Mouse (Mus musculus): ENCODE results near the gene Hacd3. TPM values are rescaled to one million over a fixed set of nuclear protein-coding genes. Genes with fewer than 3 reads are reported as not detected.

The Hacd3 gene
- polyA plus RNA-seq, 1 experiment from 2014 or later, result 46.2 TPM

DNA sequence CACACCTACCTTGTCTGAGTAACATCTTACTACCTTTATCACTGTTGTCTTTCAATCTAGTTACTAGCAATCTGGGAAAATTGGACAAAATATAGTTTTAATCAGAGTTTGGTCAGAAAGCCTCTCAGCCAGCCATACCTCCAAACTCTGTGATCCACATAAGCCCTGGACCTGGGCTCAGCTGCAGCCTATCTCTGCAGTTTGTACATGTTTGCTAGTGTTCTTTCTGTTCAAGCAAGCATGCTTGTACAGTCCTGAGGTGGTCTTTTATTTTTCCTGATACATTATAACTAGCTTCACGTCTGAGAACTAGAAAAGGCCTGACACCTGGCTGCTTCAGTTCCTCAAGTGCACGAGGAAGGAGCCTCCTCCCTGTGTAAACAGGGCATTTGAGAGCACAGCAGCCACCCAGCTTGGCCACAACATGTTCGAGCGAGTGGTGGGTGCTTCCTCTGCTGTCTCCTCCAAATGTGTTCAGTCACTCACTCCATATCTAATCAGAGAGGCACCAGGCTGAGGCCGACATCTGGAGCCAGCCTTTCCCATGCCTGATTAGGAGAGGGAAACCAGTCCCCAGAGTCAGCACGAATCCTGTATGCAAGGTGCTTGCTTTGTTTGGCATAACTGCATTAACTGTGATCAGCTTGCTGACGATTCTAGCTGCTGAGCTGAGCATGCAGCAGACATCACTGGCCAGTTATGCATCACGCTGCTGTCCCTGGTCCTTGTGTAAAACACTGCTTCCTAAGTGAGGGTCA, 36.3 kb downstream of the Hacd3 start:
- H3K36me3 ChIP-seq, result peaks cover 66% of the 10 kb centered on the region
- no peaks in the 10 kb centered on the region for H3K27me3 ChIP-seq
- H3K4me2 ChIP-seq, result no peak overlapping the region
- H3K27ac ChIP-seq, result peak overlapping the region; percentile 73
- ATAC-seq (replicated peaks; ENCODE audit: insufficient number of reproducible peaks, insufficient read depth, low FRiP score, low read depth), result no peak
- peaks cover 18% of the 10 kb centered on the region for H3K4me1 ChIP-seq (replicated peaks)
- H3K4me3 ChIP-seq, result no peak overlapping the region
- H3K9me3 ChIP-seq (replicated peaks), result no peaks in the 10 kb centered on the region
- WGBS, result 24% methylated on average over 8 of the region's 8 CpGs
- H3K9ac ChIP-seq, result no peak overlapping the region; the same call in 1 of the 2 replicates

GRCm38 (mm10) chr9:64981904-64982303, 39.6 kb downstream of the Hacd3 start:
- no peaks in the 10 kb centered on the region for H3K9me3 ChIP-seq (replicated peaks)
- H3K36me3 ChIP-seq, result peaks cover 82% of the 10 kb centered on the region
- no peak overlapping the region for H3K4me2 ChIP-seq
- H3K4me3 ChIP-seq, result no peak overlapping the region
- no peak for ATAC-seq (replicated peaks; ENCODE audit: insufficient number of reproducible peaks, insufficient read depth, low FRiP score, low read depth)
- H3K27ac ChIP-seq, result no peak overlapping the region
- H3K9ac ChIP-seq, result no peak overlapping the region
- peaks cover 13% of the 10 kb centered on the region for H3K4me1 ChIP-seq (replicated peaks)
- WGBS, result 60% methylated on average over 1 of the region's 1 CpGs
- no peaks in the 10 kb centered on the region for H3K27me3 ChIP-seq

DNA sequence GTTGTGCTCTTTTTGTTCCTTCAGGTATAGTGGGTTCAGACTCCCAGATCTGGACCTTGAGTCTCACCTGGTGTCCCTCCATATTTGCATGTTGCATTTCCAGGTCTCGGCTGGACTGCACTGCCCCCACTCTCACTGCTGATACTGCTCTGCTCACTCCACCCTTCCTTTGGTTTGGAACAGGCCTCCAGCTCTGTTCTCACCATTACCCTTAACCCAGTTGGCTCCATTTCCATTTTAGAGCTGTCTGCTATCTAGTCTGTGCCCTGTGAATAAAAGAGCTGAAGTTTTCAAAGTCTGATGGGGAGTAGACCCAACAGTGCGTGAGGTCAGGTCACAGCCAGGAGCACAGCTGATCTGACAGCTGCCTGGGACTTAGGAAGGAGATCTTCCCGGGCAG, 40.9 kb downstream of the Hacd3 start:
- Histone ChIP-seq H3K4me1 (replicated peaks) (peaks cover 6% of the 10 kb centered on the region), H3K9ac (no peak overlapping the region), H3K9me3 (replicated peaks) (no peaks in the 10 kb centered on the region), H3K4me2 (no peak overlapping the region), H3K27ac (no peak overlapping the region), H3K4me3 (no peak overlapping the region), H3K36me3 (peaks cover 85% of the 10 kb centered on the region), H3K27me3 (no peaks in the 10 kb centered on the region)
- WGBS, result 78% methylated on average over 3 of the region's 3 CpGs
- no peak for ATAC-seq (replicated peaks; ENCODE audit: insufficient number of reproducible peaks, insufficient read depth, low FRiP score, low read depth)

- H3K4me2 ChIP-seq, result peak overlapping the region; percentile 62
- 0% methylated on average over 17 of the region's 17 CpGs for WGBS
- no peaks in the 10 kb centered on the region for H3K27me3 ChIP-seq
- peak overlapping the region; percentile 85 for H3K27ac ChIP-seq
- H3K4me3 ChIP-seq, result peak overlapping the region; percentile 66
- no peaks in the 10 kb centered on the region for H3K9me3 ChIP-seq (replicated peaks)
- H3K4me1 ChIP-seq (replicated peaks), result peaks cover 12% of the 10 kb centered on the region
- H3K9ac ChIP-seq, result peak overlapping the region; percentile 84
- H3K36me3 ChIP-seq, result peaks cover 27% of the 10 kb centered on the region
- ATAC-seq (replicated peaks; ENCODE audit: insufficient number of reproducible peaks, insufficient read depth, low FRiP score, low read depth), result peak; percentile 84
Observed at GRCm38 (mm10) chr9:64960978-64961320, 60.5 kb downstream of the Hacd3 start.

- ATAC-seq (replicated peaks; ENCODE audit: insufficient number of reproducible peaks, insufficient read depth, low FRiP score, low read depth), result peak; percentile 97
- H3K4me3 ChIP-seq, result peak within 1 kb of the TSS; percentile 66
- no peaks in the 10 kb centered on the region for H3K9me3 ChIP-seq (replicated peaks)
- no peaks in the 10 kb centered on the region for H3K27me3 ChIP-seq
- peaks cover 21% of the 10 kb centered on the region; the same call in 1 of the 2 replicates for H3K36me3 ChIP-seq
- peaks cover 12% of the 10 kb centered on the region for H3K4me1 ChIP-seq (replicated peaks)
- peak within 1 kb of the TSS; percentile 62 for H3K4me2 ChIP-seq
- peak within 1 kb of the TSS; percentile 84 for H3K9ac ChIP-seq
- 4% methylated on average over 29 of the region's 29 CpGs for WGBS
- H3K27ac ChIP-seq, result peak within 1 kb of the TSS; percentile 85
Observed at GRCm38 (mm10) chr9:64960117-64960977, 61.1 kb downstream of the Hacd3 start, which contains the start of gene Ints14. Gene Ints14 (plus strand): TSS chr9:64960905.

DNA sequence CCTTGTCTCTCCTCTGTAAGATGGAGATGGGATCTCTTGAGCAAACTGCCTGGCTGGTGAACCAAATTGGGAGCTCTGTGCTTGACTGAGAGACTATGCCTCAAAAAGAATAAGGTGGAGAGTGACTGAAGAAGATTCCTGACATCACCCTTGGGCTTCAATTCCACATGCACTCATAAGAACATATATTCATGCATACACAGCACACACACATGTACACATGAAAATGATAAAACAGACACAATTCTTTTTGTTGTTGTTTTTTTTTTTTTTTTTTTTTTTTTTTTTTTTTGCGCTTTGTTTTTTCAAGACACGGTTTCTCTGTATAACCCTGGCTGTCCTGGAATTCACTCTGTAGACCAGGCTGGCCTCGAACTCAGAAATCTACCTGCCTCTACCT, 64.2 kb downstream of the Hacd3 start:
- Histone ChIP-seq H3K36me3 (no peaks in the 10 kb centered on the region), H3K9ac (no peak overlapping the region), H3K27me3 (peaks cover 11% of the 10 kb centered on the region), H3K4me2 (no peak overlapping the region), H3K27ac (no peak overlapping the region), H3K9me3 (replicated peaks) (no peaks in the 10 kb centered on the region), H3K4me1 (replicated peaks) (peaks cover 12% of the 10 kb centered on the region), H3K4me3 (no peak overlapping the region)
- 83% methylated on average over 3 of the region's 3 CpGs for WGBS
- ATAC-seq (replicated peaks; ENCODE audit: insufficient number of reproducible peaks, insufficient read depth, low FRiP score, low read depth), result no peak

DNA sequence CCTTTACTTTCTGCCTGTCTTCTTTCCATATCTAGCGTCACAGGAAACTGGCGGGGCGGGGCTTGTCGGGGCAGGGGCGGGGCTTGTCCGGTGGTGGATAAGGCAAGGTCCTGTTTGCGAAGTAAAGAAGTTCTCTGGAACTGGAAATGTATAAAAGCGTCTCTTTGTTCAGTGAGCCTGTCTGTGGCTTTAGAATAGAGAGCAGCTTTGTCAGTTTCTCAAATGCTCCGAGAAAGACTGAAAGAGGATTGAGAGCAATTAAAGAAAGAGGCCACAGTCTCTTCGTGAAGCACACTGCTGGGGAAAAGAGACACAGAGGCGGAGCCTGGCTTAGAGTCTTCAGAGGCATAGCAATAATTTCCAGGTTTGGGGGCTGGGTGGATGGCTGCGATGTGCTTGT, 65.2 kb downstream of the Hacd3 start:
- WGBS, result 24% methylated on average over 12 of the region's 12 CpGs

DNA sequence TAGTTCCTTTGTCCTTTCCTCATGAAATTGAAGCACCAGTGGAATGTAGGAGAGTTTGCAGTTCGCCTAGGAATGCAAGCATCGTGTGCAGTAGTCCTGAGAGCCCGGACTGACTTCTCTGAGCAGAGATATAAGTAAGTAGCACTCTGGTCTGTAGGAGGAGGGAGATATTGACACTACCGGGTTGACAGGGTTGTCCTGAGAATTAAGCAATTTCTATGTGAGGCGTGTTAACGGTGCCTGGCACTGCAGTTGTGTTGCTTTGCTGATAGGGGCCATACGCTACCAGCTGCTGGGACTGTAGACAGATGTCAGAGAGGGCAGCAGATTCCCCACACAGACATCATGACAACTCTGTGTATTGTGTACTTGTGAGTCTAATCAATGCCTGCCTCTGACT, 68.3 kb downstream of the Hacd3 start:
- Histone ChIP-seq H3K4me1 (replicated peaks) (no peaks in the 10 kb centered on the region), H3K27me3 (peaks cover 36% of the 10 kb centered on the region), H3K27ac (no peak overlapping the region), H3K4me3 (no peak overlapping the region), H3K4me2 (no peak overlapping the region), H3K9me3 (replicated peaks) (no peaks in the 10 kb centered on the region), H3K36me3 (no peaks in the 10 kb centered on the region), H3K9ac (no peak overlapping the region)
- 36% methylated on average over 7 of the region's 7 CpGs for WGBS
- no peak for ATAC-seq (replicated peaks; ENCODE audit: insufficient number of reproducible peaks, insufficient read depth, low FRiP score, low read depth)

More for the DNA sequence above, 65.2 kb downstream of the Hacd3 start:
- Histone ChIP-seq H3K4me1 (replicated peaks) (peaks cover 6% of the 10 kb centered on the region), H3K9me3 (replicated peaks) (no peaks in the 10 kb centered on the region), H3K4me3 (no peak overlapping the region), H3K4me2 (peak overlapping the region; percentile 34), H3K36me3 (no peaks in the 10 kb centered on the region), H3K27ac (no peak overlapping the region), H3K9ac (no peak overlapping the region), H3K27me3 (peaks cover 21% of the 10 kb centered on the region)
- no peak for ATAC-seq (replicated peaks; ENCODE audit: insufficient number of reproducible peaks, insufficient read depth, low FRiP score, low read depth)

GRCm38 (mm10) chr9:64952055-64952454, 69.4 kb downstream of the Hacd3 start:
- no peaks in the 10 kb centered on the region for H3K9me3 ChIP-seq (replicated peaks)
- no peak overlapping the region for H3K4me2 ChIP-seq
- H3K27me3 ChIP-seq, result peaks cover 45% of the 10 kb centered on the region
- 25% methylated on average over 5 of the region's 5 CpGs for WGBS
- ATAC-seq (replicated peaks; ENCODE audit: insufficient number of reproducible peaks, insufficient read depth, low FRiP score, low read depth), result no peak
- no peak overlapping the region for H3K27ac ChIP-seq
- H3K9ac ChIP-seq, result no peak overlapping the region
- H3K36me3 ChIP-seq, result no peaks in the 10 kb centered on the region
- no peaks in the 10 kb centered on the region for H3K4me1 ChIP-seq (replicated peaks)
- no peak overlapping the region for H3K4me3 ChIP-seq

DNA sequence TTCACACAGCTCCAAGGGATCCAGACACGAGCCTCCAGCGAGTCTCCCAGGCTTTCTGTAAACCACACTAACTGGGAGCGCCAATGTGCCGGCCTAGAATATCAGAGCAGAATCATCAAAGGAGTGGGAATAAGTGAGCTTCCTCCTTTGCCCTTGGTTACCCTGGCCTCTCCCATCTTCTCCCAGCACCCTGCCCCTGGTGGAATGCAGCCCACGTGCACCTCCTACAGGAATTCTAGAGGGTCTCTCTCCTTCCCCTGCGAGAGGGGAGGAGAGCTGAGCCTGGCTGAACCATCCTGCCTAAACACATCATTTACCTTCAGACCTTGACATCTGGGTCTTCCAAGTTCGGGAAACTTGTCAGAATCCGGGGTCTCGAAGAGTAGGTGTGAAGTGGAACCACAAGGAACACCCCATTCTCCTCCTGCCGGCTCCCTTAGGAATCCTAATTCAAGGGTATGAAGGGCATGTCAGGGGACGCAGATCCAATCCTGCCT, 70.3 kb downstream of the Hacd3 start, which contains the start of gene Slc24a1:
Gene Slc24a1 (minus strand): TSS at position 447 of the 497 bp plus-strand sequence.
- no peak within 1 kb of the TSS for H3K4me2 ChIP-seq
- H3K4me3 ChIP-seq, result no peak within 1 kb of the TSS
- H3K27ac ChIP-seq, result no peak within 1 kb of the TSS
- H3K4me1 ChIP-seq (replicated peaks), result no peaks in the 10 kb centered on the region
- no peaks in the 10 kb centered on the region for H3K9me3 ChIP-seq (replicated peaks)
- 34% methylated on average over 11 of the region's 11 CpGs for WGBS
- no peak for ATAC-seq (replicated peaks; ENCODE audit: insufficient number of reproducible peaks, insufficient read depth, low FRiP score, low read depth)
- H3K9ac ChIP-seq, result no peak within 1 kb of the TSS
- H3K36me3 ChIP-seq, result no peaks in the 10 kb centered on the region
- H3K27me3 ChIP-seq, result peaks cover 45% of the 10 kb centered on the region

DNA sequence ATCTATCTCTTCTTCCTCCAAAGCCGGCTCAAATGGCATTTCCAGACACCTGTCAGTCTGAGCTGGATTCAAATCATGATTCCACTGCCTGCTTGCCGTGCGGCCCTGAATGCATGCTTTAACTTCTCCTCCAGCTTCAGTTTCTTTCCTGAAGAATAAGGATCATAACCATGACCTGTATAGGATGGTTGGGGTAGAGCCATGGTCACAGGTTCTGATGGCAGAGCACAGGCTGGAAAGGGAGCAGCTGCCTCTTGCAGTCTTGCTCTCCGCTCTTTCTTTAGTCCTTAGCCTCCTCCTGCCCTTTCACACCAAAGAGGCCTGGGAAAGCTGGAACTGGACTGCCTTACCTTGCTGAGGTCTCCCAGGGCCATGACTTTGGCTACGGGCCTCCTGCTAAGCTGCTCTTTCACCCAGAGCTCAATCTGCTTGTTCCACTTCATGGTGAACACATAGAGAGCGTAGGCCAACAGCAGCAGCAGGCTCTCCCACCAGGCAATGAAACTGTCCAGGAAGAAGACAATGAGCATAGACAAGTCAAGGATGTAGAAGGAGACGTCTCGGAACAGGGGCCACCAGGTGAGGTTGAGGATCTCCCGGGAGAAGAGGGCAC, 73.9 kb downstream of the Hacd3 start:
- Histone ChIP-seq H3K4me2 (no peak overlapping the region), H3K36me3 (no peaks in the 10 kb centered on the region), H3K27ac (no peak overlapping the region), H3K4me3 (no peak overlapping the region), H3K4me1 (replicated peaks) (no peaks in the 10 kb centered on the region), H3K9ac (no peak overlapping the region), H3K27me3 (peaks cover 50% of the 10 kb centered on the region), H3K9me3 (replicated peaks) (no peaks in the 10 kb centered on the region)
- 76% methylated on average over 9 of the region's 9 CpGs for whole genome bisulfite sequencing
- no peak for ATAC-seq (replicated peaks; ENCODE audit: insufficient number of reproducible peaks, insufficient read depth, low FRiP score, low read depth)

Data from heart, embryonic 15.5 days (tissue).